Mouse (Mus musculus): ENCODE measurements around the gene Unc93b1.

The Unc93b1 gene

GRCm38 (mm10) chr19:3935032-3935895, at the start of gene Unc93b1:
Gene Unc93b1 (plus strand): TSS chr19:3935186.
- DNase-seq (ENCODE audit: low read depth): no peak

GRCm38 (mm10) chr19:3889096-3889495, 45.9 kb upstream of the Unc93b1 start:
- no peak for DNase-seq (ENCODE audit: low read depth)

GRCm38 (mm10) chr19:3890181-3890580, 44.8 kb upstream of the Unc93b1 start:
- peak; percentile 64 for DNase-seq (ENCODE audit: low read depth)

GRCm38 (mm10) chr19:3893545-3894116, 41.4 kb upstream of the Unc93b1 start:
- DNase-seq (ENCODE audit: low read depth): no peak

- no peak for DNase-seq (ENCODE audit: low read depth)
Measured at GRCm38 (mm10) chr19:3894294-3894693, 40.7 kb upstream of the Unc93b1 start.

- DNase-seq (ENCODE audit: low read depth): no peak
Measured at GRCm38 (mm10) chr19:3895171-3895631, 39.8 kb upstream of the Unc93b1 start.

- DNase-seq (ENCODE audit: low read depth): no peak
Measured at GRCm38 (mm10) chr19:3896208-3896607, 38.8 kb upstream of the Unc93b1 start.

GRCm38 (mm10) chr19:3897557-3897956, 37.4 kb upstream of the Unc93b1 start:
- no peak for DNase-seq (ENCODE audit: low read depth)

GRCm38 (mm10) chr19:3898952-3899351, 36.0 kb upstream of the Unc93b1 start:
- DNase-seq (ENCODE audit: low read depth): no peak

- no peak for DNase-seq (ENCODE audit: low read depth)
Measured at GRCm38 (mm10) chr19:3899618-3900017, 35.4 kb upstream of the Unc93b1 start.

- no peak for DNase-seq (ENCODE audit: low read depth)
Measured at GRCm38 (mm10) chr19:3902966-3903365, 32.0 kb upstream of the Unc93b1 start.

- DNase-seq (ENCODE audit: low read depth): peak; percentile 61
Measured at GRCm38 (mm10) chr19:3903648-3904362, 31.2 kb upstream of the Unc93b1 start.

GRCm38 (mm10) chr19:3904363-3904675, 30.7 kb upstream of the Unc93b1 start:
- DNase-seq (ENCODE audit: low read depth): no peak

GRCm38 (mm10) chr19:3905261-3905969, 29.6 kb upstream of the Unc93b1 start:
- peak; percentile 84 for DNase-seq (ENCODE audit: low read depth)

- DNase-seq (ENCODE audit: low read depth): peak; percentile 45
Measured at GRCm38 (mm10) chr19:3906326-3906725, 28.7 kb upstream of the Unc93b1 start.

- DNase-seq (ENCODE audit: low read depth): peak; percentile 94
Measured at GRCm38 (mm10) chr19:3906795-3907786, 27.9 kb upstream of the Unc93b1 start, which contains the start of gene Tcirg1. Gene Tcirg1 (minus strand): TSS chr19:3907133.

GRCm38 (mm10) chr19:3907876-3908660, 26.9 kb upstream of the Unc93b1 start:
- DNase-seq (ENCODE audit: low read depth): peak; percentile 70

GRCm38 (mm10) chr19:3910206-3910605, 24.8 kb upstream of the Unc93b1 start:
- no peak for DNase-seq (ENCODE audit: low read depth)

- DNase-seq (ENCODE audit: low read depth): peak; percentile 97
Measured at GRCm38 (mm10) chr19:3912337-3913204, 22.4 kb upstream of the Unc93b1 start, which contains the start of gene Ndufs8. Gene Ndufs8 (minus strand): TSS chr19:3912774.

Data from NIH3T3 (cell line).